Mouse (Mus musculus) bone marrow macrophage, adult 2 months (primary cell): ENCODE data around the gene Hdac7.

Experiments
- CTCF ChIP-seq: IDR thresholded peaks from 2 replicates; pipeline ENCODE4 v1.5.1; 2012; ENCODE audit warnings: low read depth, mild to moderate bottlenecking, low read length, moderate library complexity
- POLR2A ChIP-seq: IDR thresholded peaks from 2 replicates; pipeline ENCODE4 v1.6.1; 2012; ENCODE audit warnings: mild to moderate bottlenecking, low read depth, low read length, borderline replicate concordance

DNA sequence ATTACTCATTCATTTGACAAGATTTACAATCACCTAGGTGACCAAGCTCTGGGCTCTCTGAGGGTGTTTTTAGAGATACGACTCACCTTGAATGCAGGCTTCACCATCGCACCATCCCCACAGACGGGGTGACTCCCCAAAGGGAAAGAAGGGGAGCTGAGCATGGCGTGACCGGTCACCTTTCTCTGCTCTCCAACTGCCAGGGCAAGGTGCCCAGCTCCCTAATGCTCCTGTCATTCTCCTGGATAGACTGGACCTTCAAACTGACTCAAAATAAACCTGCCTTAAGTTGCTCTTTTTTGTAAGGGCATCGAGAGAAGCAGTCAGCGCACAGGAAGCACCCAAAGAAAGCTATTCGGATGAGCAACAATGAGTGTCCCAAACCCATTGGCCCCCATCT, 74.0 kb downstream of the Hdac7 start:
- TF ChIP-seq CTCF (no peak), POLR2A (no peak)
